Mouse (Mus musculus) CH12.LX (cell line): Measurements from ENCODE around the gene Ppp1r16b.

ENCODE experiments used
- CHD2 ChIP-seq: IDR thresholded peaks from 2 replicates; pipeline ENCODE4 v1.6.1; 2011; ENCODE audit warnings: low read length, improper control_type of control experiment
- CTCF ChIP-seq, 2 experiments: IDR thresholded peaks in 1 of 2; conservative IDR thresholded peaks in 1 of 2; 2 replicates each; pipeline ENCODE4 v1.5.1; 2011 to 2012; ENCODE audit warnings: low read depth in 2 of 2, low read length in 2 of 2, improper control_type of control experiment in 1 of 2, inconsistent platforms in 1 of 2, mild to moderate bottlenecking in 1 of 2, moderate library complexity in 1 of 2
- IRF4 ChIP-seq: IDR thresholded peaks from 2 replicates; pipeline ENCODE4 v1.6.1; 2014; ENCODE audit warnings: low read depth, mild to moderate bottlenecking, inconsistent platforms, low read length, improper control_type of control experiment
- MAX ChIP-seq: IDR thresholded peaks from 2 replicates; pipeline ENCODE4 v1.6.1; 2011; ENCODE audit warnings: low read length, improper control_type of control experiment
- PAX5 ChIP-seq: IDR thresholded peaks from 2 replicates; pipeline ENCODE4 v1.6.1; 2012; ENCODE audit warnings: low read length, inconsistent platforms, mixed read lengths
- POLR2A ChIP-seq: IDR thresholded peaks from 2 replicates; pipeline ENCODE4 v1.6.1; 2011; ENCODE audit warnings: low read depth, mild to moderate bottlenecking, improper control_type of control experiment, low read length
- TBP ChIP-seq: conservative IDR thresholded peaks from 2 replicates; pipeline ENCODE4 v1.6.1; 2011; ENCODE audit warnings: low read depth, low read length, improper control_type of control experiment
- UBTF ChIP-seq: IDR thresholded peaks from 2 replicates; pipeline ENCODE4 v1.6.1; 2012; ENCODE audit warnings: low read depth, mild to moderate bottlenecking, inconsistent platforms, low read length, improper control_type of control experiment, moderate library complexity
- USF1 ChIP-seq: IDR thresholded peaks from 2 replicates; pipeline ENCODE4 v1.6.1; 2014; ENCODE audit warnings: low read depth, mild to moderate bottlenecking, inconsistent platforms, low read length, improper control_type of control experiment
- USF2 ChIP-seq: conservative IDR thresholded peaks from 2 replicates; pipeline ENCODE4 v1.6.1; 2011; ENCODE audit warnings: low read depth, low read length, improper control_type of control experiment
- ZC3H11A ChIP-seq: IDR thresholded peaks from 2 replicates; pipeline ENCODE4 v1.6.1; 2012; ENCODE audit warnings: low read depth, mild to moderate bottlenecking, inconsistent platforms, low read length, improper control_type of control experiment

DNA sequence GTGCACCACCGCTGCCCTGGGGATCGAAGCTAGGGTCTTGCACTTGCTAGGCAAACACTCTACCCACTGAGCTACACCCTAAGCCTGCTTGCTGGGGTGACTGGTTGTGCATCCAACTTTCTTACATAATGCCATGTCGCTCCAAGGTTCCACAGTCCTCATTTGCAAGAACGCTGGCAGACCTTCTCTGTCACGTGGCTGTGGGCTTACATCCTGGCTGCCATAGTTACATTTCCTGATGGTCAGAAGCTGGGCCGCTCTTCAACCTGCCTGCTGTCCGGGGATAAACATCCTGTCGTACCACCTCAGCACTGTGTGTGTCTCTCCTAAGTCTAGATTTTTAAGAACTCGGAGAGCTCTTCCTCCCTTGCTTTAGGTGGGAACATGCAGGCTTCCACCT is 10.5 kb upstream of the Ppp1r16b start:
- no peak for TF ChIP-seq POLR2A
- TF ChIP-seq CHD2 = no peak
- no peak for TF ChIP-seq USF1
- TF ChIP-seq CTCF (conservative IDR thresholded peaks at IDR 0.05 in 1 of 2, IDR thresholded peaks at IDR 0.05 in 1 of 2; ENCODE audit: low read depth in 2 of 2, low read length in 2 of 2) = no peak
- no peak for TF ChIP-seq USF2
- TF ChIP-seq UBTF = no peak
- no peak for TF ChIP-seq TBP
- no peak for TF ChIP-seq ZC3H11A
- no peak for TF ChIP-seq MAX
- TF ChIP-seq IRF4 = no peak
- no peak for TF ChIP-seq PAX5
